Mouse (Mus musculus): ENCODE measurements around the gene Pafah1b3.

Pafah1b3 gene

GRCm38 (mm10) chr7:25305956-25306613 is 8.3 kb upstream of the Pafah1b3 start, which contains the start of gene Tmem145:
Gene Tmem145 (plus strand): TSS chr7:25306106.
- in situ Hi-C loops (cut with MboI, MseI): no loop called here

GRCm38 (mm10) chr7:25305481-25305880 is 7.7 kb upstream of the Pafah1b3 start:
- in situ Hi-C loops (cut with MboI, MseI): no loop called here

- in situ Hi-C loops (cut with MboI, MseI): no loop called here
Measured at GRCm38 (mm10) chr7:25303685-25304006, 5.9 kb upstream of the Pafah1b3 start.

- in situ Hi-C loops (cut with MboI, MseI): no loop called here
Measured at GRCm38 (mm10) chr7:25303003-25303684, 5.4 kb upstream of the Pafah1b3 start.

- in situ Hi-C loops (cut with MboI, MseI): no loop called here
Measured at GRCm38 (mm10) chr7:25301063-25301462, 3.3 kb upstream of the Pafah1b3 start, which contains the start of gene Prr19. Gene Prr19 (plus strand): TSS chr7:25301411.

- in situ Hi-C loops (cut with MboI, MseI): no loop called here
Measured at GRCm38 (mm10) chr7:25296945-25297453, 787 bp downstream of the Pafah1b3 start.

DNA sequence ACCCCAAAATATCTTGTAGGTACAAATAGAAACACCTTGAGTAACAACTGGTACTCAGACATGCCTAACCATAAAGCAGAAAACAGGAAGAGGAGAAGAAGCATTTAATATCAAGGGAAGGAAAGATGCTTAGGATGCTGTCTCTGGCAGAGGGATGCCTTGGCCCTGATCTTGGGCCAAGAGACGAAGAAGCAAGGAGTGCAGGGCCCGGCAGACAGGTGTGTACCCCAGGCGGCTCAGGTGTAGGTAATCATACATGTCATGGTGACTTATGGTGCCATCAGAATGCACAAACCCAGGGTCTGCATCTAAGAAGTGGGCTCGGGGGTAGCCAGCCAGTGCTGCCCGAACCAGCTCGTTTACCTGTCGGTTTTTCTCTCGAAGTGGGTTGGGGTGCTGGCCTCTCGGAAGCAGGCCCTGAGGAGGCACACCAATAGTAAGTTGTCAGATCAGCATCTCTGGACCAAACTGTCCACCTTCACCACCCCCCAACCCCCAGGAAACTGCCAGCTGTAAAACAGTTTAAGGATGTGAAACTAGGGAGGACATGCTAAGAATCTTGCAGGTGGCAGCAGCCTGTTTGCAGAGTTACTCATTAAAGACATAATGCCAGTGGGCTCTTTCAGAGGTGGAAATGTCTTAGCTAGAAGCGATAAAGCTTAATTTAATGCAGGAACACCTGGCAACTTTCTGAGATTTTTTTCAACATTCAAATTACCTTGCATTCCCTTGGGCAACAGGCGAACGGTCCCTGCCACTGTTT is 2.6 kb downstream of the Pafah1b3 start:
- in situ Hi-C loops (cut with MboI, MseI): no loop called here

DNA sequence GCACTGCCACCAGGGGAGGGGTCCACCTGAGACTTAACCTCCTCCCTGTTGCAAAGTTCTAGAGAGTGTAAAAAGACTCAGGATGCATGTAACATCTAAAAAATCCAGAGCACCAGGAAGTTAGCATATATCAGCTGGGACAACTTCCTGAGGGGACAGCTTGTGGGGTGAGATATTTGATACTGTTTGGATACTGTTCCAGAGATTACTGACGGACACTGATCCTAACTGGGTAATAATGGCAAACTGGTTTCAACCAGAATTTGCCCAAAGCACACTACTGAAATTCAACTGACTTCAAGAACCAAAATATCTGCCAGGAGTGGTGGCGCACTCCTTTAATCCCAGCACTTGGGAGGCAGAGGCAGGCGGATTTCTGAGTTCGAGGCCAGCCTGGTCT is 3.3 kb downstream of the Pafah1b3 start:
- in situ Hi-C loops (cut with MboI, MseI): no loop called here

- in situ Hi-C loops (cut with MboI, MseI): no loop called here
Measured at GRCm38 (mm10) chr7:25293191-25293739, 4.5 kb downstream of the Pafah1b3 start.

- in situ Hi-C loops (cut with MboI, MseI): no loop called here
Measured at GRCm38 (mm10) chr7:25292107-25292506, 5.7 kb downstream of the Pafah1b3 start.

DNA sequence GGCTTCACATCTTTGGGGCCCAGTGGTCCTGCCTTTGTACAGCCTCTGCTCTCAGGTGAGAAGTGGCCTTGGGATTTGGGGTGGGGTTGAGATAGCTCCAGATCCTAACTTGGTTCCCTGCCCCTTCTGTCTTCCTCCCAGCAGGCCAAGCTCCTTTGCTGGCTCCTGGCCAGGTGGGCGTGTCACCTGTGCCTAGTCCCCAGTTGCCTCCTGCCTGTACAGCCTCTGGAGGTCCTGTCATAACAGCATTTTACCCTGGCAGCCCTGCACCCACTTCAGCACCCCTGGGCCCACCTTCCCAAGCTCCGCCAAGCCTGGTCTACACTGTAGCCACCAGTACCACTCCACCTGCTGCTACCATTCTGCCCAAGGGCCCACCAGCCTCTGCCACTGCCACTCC is 6.9 kb downstream of the Pafah1b3 start:
- in situ Hi-C loops (cut with MboI, MseI): no loop called here

- in situ Hi-C loops (cut with MboI, MseI): no loop called here
Measured at GRCm38 (mm10) chr7:25290463-25290862, 7.3 kb downstream of the Pafah1b3 start.

GRCm38 (mm10) chr7:25289925-25290324 is 7.9 kb downstream of the Pafah1b3 start:
- in situ Hi-C loops (cut with MboI, MseI): loop anchor here (10.0 kb wide), 1 partner anchor 905 kb away; no protein-coding TSS in a partner anchor

DNA sequence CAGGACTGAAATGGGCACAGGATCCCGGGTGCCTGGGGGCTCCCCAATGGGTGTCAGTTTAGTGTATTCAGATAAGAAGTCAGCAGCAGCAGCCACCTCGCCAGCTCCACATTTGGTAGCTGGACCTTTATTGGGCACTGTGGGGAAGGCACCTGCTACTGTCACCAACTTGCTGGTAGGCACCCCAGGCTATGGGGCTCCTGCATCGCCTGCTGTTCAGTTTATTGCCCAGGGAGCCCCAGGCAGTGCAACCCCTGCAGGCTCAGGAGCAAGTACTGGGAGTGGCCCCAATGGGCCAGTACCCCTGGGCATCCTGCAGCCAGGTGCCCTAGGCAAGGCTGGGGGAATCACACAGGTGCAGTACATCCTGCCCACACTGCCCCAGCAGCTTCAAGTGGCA is 9.1 kb downstream of the Pafah1b3 start:
- in situ Hi-C loops (cut with MboI, MseI): loop anchor here (10.0 kb wide), 1 partner anchor 904 kb away; no protein-coding TSS in a partner anchor

- in situ Hi-C loops (cut with MboI, MseI): loop anchor here (10.0 kb wide), 1 partner anchor 903 kb away; no protein-coding TSS in a partner anchor
Measured at GRCm38 (mm10) chr7:25288011-25288410, 9.8 kb downstream of the Pafah1b3 start.

GRCm38 (mm10) chr7:25286989-25287388 is 10.8 kb downstream of the Pafah1b3 start:
- in situ Hi-C loops (cut with MboI, MseI): loop anchor here (10.0 kb wide), 1 partner anchor 902 kb away; no protein-coding TSS in a partner anchor

- in situ Hi-C loops (cut with MboI, MseI): loop anchor here (10.0 kb wide), 1 partner anchor 901 kb away; no protein-coding TSS in a partner anchor
Measured at GRCm38 (mm10) chr7:25285511-25286238, 12.1 kb downstream of the Pafah1b3 start.

DNA sequence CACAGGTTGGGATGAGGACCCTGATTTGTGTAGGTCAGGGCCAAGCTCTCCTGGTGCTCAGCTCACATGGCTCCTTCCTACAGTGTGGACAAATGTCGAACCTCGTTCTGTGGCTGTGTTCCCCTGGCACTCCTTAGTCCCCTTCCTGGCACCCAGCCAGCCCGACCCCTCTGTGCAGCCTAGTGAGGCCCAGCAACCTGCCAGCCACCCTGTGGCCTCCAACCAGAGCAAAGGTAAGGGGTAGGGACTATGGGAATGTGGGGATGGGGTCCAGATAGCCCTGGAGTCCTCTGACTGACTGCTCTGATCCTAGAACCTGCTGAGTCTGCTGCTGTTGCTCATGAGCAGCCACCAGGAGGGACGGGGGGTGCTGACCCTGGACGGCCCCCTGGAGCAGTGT is 13.0 kb downstream of the Pafah1b3 start:
- in situ Hi-C loops (cut with MboI, MseI): loop anchor here (10.0 kb wide), 1 partner anchor 900 kb away; no protein-coding TSS in a partner anchor

DNA sequence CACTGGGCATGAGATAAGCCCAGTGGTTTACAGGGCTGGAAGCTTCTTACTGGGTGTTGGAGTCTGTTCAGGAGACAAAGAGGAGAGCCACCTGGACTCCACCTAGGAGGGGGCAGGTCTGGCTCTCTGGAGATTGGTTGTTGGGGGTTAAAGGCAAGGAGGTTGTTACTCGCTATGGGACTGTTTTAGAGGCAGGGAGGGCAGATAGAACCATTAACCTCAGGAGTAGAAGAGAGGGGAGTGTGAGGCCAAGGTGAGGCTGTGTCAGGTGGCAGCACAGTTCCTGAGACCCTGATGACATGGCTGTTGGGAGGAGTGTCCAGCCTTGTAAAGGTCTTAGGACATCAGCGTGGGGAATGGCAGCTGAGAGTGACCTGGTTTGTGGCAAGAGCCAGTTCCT is 13.6 kb downstream of the Pafah1b3 start:
- in situ Hi-C loops (cut with MboI, MseI): loop anchor here (10.0 kb wide), 1 partner anchor 899 kb away; no protein-coding TSS in a partner anchor

DNA sequence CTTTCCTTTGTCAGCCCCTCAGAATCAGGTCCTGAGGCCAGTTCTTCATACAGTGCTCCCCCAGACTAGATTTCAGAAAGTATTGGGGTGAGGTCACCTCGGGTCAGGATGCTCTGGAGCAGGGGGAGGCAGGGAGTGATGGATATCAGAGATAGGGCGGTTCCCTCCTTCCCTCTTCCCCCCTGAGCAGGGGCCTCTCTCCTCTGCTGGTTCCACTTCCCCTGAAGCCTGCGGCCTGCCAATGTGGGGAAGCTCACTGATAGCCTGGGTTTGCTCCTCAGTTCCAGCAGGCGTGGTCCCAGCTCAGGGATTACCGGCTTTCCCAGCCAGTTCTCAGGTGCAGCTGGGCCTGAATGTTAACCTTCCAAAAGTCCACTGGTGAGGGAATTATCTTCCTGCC is 14.1 kb downstream of the Pafah1b3 start:
- in situ Hi-C loops (cut with MboI, MseI): loop anchor here (10.0 kb wide), 1 partner anchor 899 kb away; no protein-coding TSS in a partner anchor
